ENCODE assay signal across 10 mouse cellular contexts in the genomic region with DNA sequence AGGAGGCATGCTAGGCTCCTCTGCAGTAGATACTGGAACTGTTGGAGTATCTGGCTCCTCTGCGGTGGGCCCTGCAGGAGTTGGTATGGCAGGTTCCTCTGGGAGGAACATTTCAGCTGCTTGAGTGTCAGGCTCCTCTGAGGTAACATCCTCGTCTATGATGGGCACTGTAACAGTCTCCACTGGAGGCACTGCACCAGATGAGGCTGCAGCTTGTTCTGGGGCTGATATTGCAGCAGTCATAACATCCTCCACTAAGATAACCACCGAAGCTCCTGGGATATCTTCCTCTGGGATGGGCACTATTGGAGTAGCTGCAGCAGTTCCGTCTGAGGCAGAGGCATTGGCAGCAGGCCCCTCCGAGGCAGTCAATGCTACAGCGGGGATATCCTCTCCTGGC.
DNase-seq lines count a peak whose midpoint lies in the region; ATAC-seq and TF ChIP-seq lines count a peak whose summit lies in the region.
"Had no signal": no experiment of that assay in that cellular context is flagged by ENCODE, and none has a peak within 500 bp of the region (broad histone marks: within the 10 kb centered on the region; RNA-seq: fewer than 3 reads in every experiment).

No protein-coding gene starts in this region.

- TF ChIP-seq CTCF in left cerebral cortex, adult 2 months (IDR thresholded peaks at IDR 0.05) = no peak
- 0 out of 2 replicates have a peak, but pooled peaks have one; percentile 15 for TF ChIP-seq CTCF in intestine, postnatal 0 days (IDR thresholded peaks at IDR 0.05; ENCODE audit: low read depth)

- DNase-seq in left cerebral cortex, adult 2 months (ENCODE audit: extremely low spot score in 1 of 2, low spot score in 2 of 2) = no peak
- DNase-seq in left cerebral cortex, adult 11 months (ENCODE audit: low spot score) = no peak
- no peak for DNase-seq in spleen, adult 12 weeks (ENCODE audit: low spot score)
- no peak for DNase-seq in layer of hippocampus, adult 11-12 months (ENCODE audit: low spot score)
- DNase-seq in kidney, adult 11 months = no peak
- DNase-seq: cerebellum, postnatal 14 days; kidney, adult 9 months had no signal

- peak overlapping the region; percentile 32; the same call in 1 of the 2 replicates for H3K4me2 ChIP-seq in forebrain, embryonic 12.5 days
- peak overlapping the region; percentile 14; the same call in 1 of the 2 replicates for H3K4me2 ChIP-seq in intestine, postnatal 0 days (replicated peaks; ENCODE audit: low read depth)
- peak overlapping the region; percentile 88 for H3K4me2 ChIP-seq in neural tube, embryonic 12.5 days (replicated peaks)

- peak overlapping the region; percentile 25; the same call in 1 of the 2 replicates for H3K27ac ChIP-seq in left cerebral cortex, adult 2 months
- peak overlapping the region; percentile 19; the same call in 1 of the 2 replicates for H3K27ac ChIP-seq in forebrain, embryonic 12.5 days
- peak overlapping the region; percentile 11; the same call in 1 of the 2 replicates for H3K27ac ChIP-seq in intestine, postnatal 0 days (ENCODE audit: low read depth, low read length)
- no peak overlapping the region for H3K27ac ChIP-seq in neural tube, embryonic 12.5 days

- no peak overlapping the region for H3K9ac ChIP-seq in forebrain, embryonic 12.5 days
- no peak overlapping the region for H3K9ac ChIP-seq in intestine, postnatal 0 days (ENCODE audit: low read depth, low read length)
- no peak overlapping the region for H3K9ac ChIP-seq in neural tube, embryonic 12.5 days

- no peak overlapping the region for H3K4me3 ChIP-seq in left cerebral cortex, adult 2 months
- no peak overlapping the region for H3K4me3 ChIP-seq in forebrain, embryonic 12.5 days (replicated peaks)
- no peak overlapping the region; the same call in 1 of the 2 replicates for H3K4me3 ChIP-seq in intestine, postnatal 0 days (ENCODE audit: low read depth, low read length)
- no peak overlapping the region for H3K4me3 ChIP-seq in neural tube, embryonic 12.5 days

- peaks cover 21% of the 10 kb centered on the region for H3K36me3 ChIP-seq in forebrain, embryonic 12.5 days (replicated peaks)
- no peaks in the 10 kb centered on the region for H3K36me3 ChIP-seq in intestine, postnatal 0 days (ENCODE audit: control insufficient read depth, insufficient read depth)
- peaks cover 12% of the 10 kb centered on the region; the same call in 1 of the 2 replicates for H3K36me3 ChIP-seq in neural tube, embryonic 12.5 days

- peaks cover 79% of the 10 kb centered on the region for H3K4me1 ChIP-seq in forebrain, embryonic 12.5 days
- peaks cover 22% of the 10 kb centered on the region for H3K4me1 ChIP-seq in intestine, postnatal 0 days (replicated peaks; ENCODE audit: control insufficient read depth, insufficient read depth, low read length)
- peaks cover 72% of the 10 kb centered on the region for H3K4me1 ChIP-seq in neural tube, embryonic 12.5 days

- WGBS in forebrain, embryonic 12.5 days = 85% methylated on average over 6 of the region's 6 CpGs
- 69% methylated on average over 6 of the region's 6 CpGs for WGBS in intestine, postnatal 0 days
- 75% methylated on average over 6 of the region's 6 CpGs for WGBS in neural tube, embryonic 12.5 days

- no peaks in the 10 kb centered on the region for H3K9me3 ChIP-seq in forebrain, embryonic 12.5 days
- no peaks in the 10 kb centered on the region for H3K9me3 ChIP-seq in intestine, postnatal 0 days (ENCODE audit: control insufficient read depth)
- no peaks in the 10 kb centered on the region for H3K9me3 ChIP-seq in neural tube, embryonic 12.5 days

- intact Hi-C loops in left cerebral cortex, adult 2 months (cut with DNase I) = no loop called here

- H3K27me3 ChIP-seq in forebrain, embryonic 12.5 days = no peaks in the 10 kb centered on the region
- H3K27me3 ChIP-seq in intestine, postnatal 0 days (replicated peaks; ENCODE audit: control insufficient read depth, insufficient read depth, low read length) = no peaks in the 10 kb centered on the region
- H3K27me3 ChIP-seq in neural tube, embryonic 12.5 days (replicated peaks) = no peaks in the 10 kb centered on the region

- ATAC-seq in forebrain, embryonic 12.5 days (ENCODE audit: low FRiP score) = no peak
- no peak for ATAC-seq in intestine, postnatal 0 days
- no peak for ATAC-seq in neural tube, embryonic 12.5 days (ENCODE audit: low FRiP score, low read depth)

Comparison
In these comparisons a context has a peak if more than half of its experiments do, and no peak if none do; other contexts are left out.
1. H3K4me2 ChIP-seq: peak in every context shown above with its lines; median percentile 88 in neural tube, embryonic 12.5 days; 32 in forebrain, embryonic 12.5 days; 14 in intestine, postnatal 0 days.